8 mouse cellular contexts compared by ENCODE assay signal in the genomic region with DNA sequence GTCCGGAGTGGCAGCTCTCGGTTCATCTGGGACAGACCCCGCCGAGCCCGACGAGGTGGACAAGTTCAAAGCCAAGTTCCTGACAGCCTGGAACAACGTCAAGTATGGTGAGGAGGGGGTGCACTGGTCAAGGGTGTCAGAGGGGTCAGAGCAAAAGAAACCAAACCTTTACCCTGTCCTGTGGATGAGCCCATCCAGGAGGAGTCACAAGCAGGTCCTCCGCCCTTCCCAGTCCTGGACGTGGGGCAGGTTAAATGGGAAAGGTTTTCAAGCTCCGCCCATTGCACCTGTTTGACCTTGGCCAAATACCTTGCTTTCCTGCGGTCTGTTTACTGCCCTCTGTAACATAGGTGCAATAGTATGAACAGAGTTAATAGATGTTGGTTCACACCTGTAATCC. TPM values are rescaled to one million over a fixed set of nuclear protein-coding genes. Genes with fewer than 3 reads are reported as not detected.
DNase-seq lines count a peak whose midpoint lies in the region; ATAC-seq lines count a peak whose summit lies in the region.

No protein-coding gene starts in this region.

- H3K9me3 ChIP-seq in hindbrain, embryonic 16.5 days (ENCODE audit: control insufficient read depth, low read length), result no peaks in the 10 kb centered on the region
- H3K9me3 ChIP-seq in liver, embryonic 11.5 days (ENCODE audit: control insufficient read depth, low read length), result no peaks in the 10 kb centered on the region
- H3K9me3 ChIP-seq in stomach, embryonic 16.5 days (replicated peaks; ENCODE audit: control insufficient read depth, low read length), result no peaks in the 10 kb centered on the region

- peaks cover 20% of the 10 kb centered on the region for H3K4me1 ChIP-seq in hindbrain, embryonic 16.5 days (ENCODE audit: control insufficient read depth, insufficient read depth, low read depth, low read length)
- H3K4me1 ChIP-seq in liver, embryonic 11.5 days (replicated peaks; ENCODE audit: control insufficient read depth, insufficient read depth, low read length), result peaks cover 23% of the 10 kb centered on the region
- H3K4me1 ChIP-seq in stomach, embryonic 16.5 days (ENCODE audit: control insufficient read depth, insufficient read depth, low read length), result peaks cover 19% of the 10 kb centered on the region

- H3K9ac ChIP-seq in hindbrain, embryonic 16.5 days (ENCODE audit: low read depth, low read length), result peak overlapping the region; percentile 88
- peak overlapping the region; percentile 89 for H3K9ac ChIP-seq in liver, embryonic 11.5 days (ENCODE audit: low read depth, low read length)
- H3K9ac ChIP-seq in stomach, embryonic 16.5 days (ENCODE audit: low read length), result peak overlapping the region; percentile 89

- peak overlapping the region; percentile 80 for H3K4me3 ChIP-seq in hindbrain, embryonic 16.5 days (ENCODE audit: low read length)
- peak overlapping the region; percentile 85 for H3K4me3 ChIP-seq in liver, embryonic 11.5 days (ENCODE audit: low read depth, low read length)
- H3K4me3 ChIP-seq in stomach, embryonic 16.5 days (replicated peaks; ENCODE audit: low read length), result peak overlapping the region; percentile 77

- no peaks in the 10 kb centered on the region for H3K27me3 ChIP-seq in hindbrain, embryonic 16.5 days (replicated peaks; ENCODE audit: control insufficient read depth, insufficient read depth, low read length)
- H3K27me3 ChIP-seq in liver, embryonic 11.5 days (replicated peaks; ENCODE audit: control insufficient read depth, insufficient read depth, low read length), result no peaks in the 10 kb centered on the region
- no peaks in the 10 kb centered on the region for H3K27me3 ChIP-seq in stomach, embryonic 16.5 days (ENCODE audit: control insufficient read depth, insufficient read depth, low read length)

- no peak; the same call in 1 of the 2 replicates for ATAC-seq in hindbrain, embryonic 16.5 days
- ATAC-seq in liver, embryonic 11.5 days (replicated peaks; ENCODE audit: low FRiP score), result no peak
- peak; percentile 24; the same call in 1 of the 2 replicates for ATAC-seq in stomach, embryonic 16.5 days (ENCODE audit: insufficient read depth, low FRiP score)

- peak overlapping the region; percentile 92 for H3K4me2 ChIP-seq in hindbrain, embryonic 16.5 days (ENCODE audit: low read length)
- peak overlapping the region; percentile 88 for H3K4me2 ChIP-seq in liver, embryonic 11.5 days
- peak overlapping the region; percentile 57 for H3K4me2 ChIP-seq in stomach, embryonic 16.5 days (ENCODE audit: low read depth, low read length)

- peak; percentile 72 for DNase-seq in cerebellum, adult 11-12 months
- DNase-seq in cerebellum, postnatal 36 days, result no peak
- DNase-seq in ZHBTc4 (ENCODE audit: low read depth, low spot score), result peak; percentile 31
- DNase-seq in liver, embryonic 11.5 days (ENCODE audit: low spot score), result no peak
- DNase-seq in urinary bladder, postnatal 25 days (ENCODE audit: low spot score), result no peak
- DNase-seq in layer of hippocampus, adult 18-20 months (ENCODE audit: low spot score in 2 of 2), result no peak

- no peak overlapping the region for H3K27ac ChIP-seq in hindbrain, embryonic 16.5 days (ENCODE audit: low read depth, low read length)
- peak overlapping the region; percentile 97 for H3K27ac ChIP-seq in liver, embryonic 11.5 days (ENCODE audit: low read depth, low read length)
- H3K27ac ChIP-seq in stomach, embryonic 16.5 days (ENCODE audit: low read length), result peak overlapping the region; percentile 79

- 5% methylated on average over 11 of the region's 11 CpGs for WGBS in hindbrain, embryonic 16.5 days
- 5% methylated on average over 11 of the region's 11 CpGs for WGBS in liver, embryonic 11.5 days
- WGBS in stomach, embryonic 16.5 days, result 5% methylated on average over 11 of the region's 11 CpGs

- peaks cover 15% of the 10 kb centered on the region for H3K36me3 ChIP-seq in hindbrain, embryonic 16.5 days (ENCODE audit: control insufficient read depth, insufficient read depth, low read length)
- H3K36me3 ChIP-seq in liver, embryonic 11.5 days (ENCODE audit: control insufficient read depth, insufficient read depth, low read length), result peaks cover 25% of the 10 kb centered on the region
- peaks cover 12% of the 10 kb centered on the region for H3K36me3 ChIP-seq in stomach, embryonic 16.5 days (ENCODE audit: control insufficient read depth, insufficient read depth, low read length)

RNA-seq across cellular contexts. Expression of a gene that starts 0.5 kb away (rescaled TPM):
- 52.6 and 52.8 TPM in 2 replicates for polyA plus RNA-seq in hindbrain, embryonic 16.5 days (2015; fragmentation: Nextera tagmentation; extraction: Ambion mirVana)
- polyA plus RNA-seq in liver, embryonic 11.5 days (2014; fragmentation: Nextera tagmentation; extraction: Ambion mirVana), result 57.0 and 61.1 TPM in 2 replicates
- polyA plus RNA-seq in stomach, embryonic 16.5 days (2015; fragmentation: Nextera tagmentation; extraction: Ambion mirVana), result 53.3 and 55.7 TPM in 2 replicates
- 10 to 100 TPM; 43.6 to 50.9 TPM for total RNA-seq in layer of hippocampus, adult 18-20 months (2021)

RNA-seq across cellular contexts. Expression of a gene that starts 17.4 kb away (rescaled TPM):
- 5.5 and 5.7 TPM in 2 replicates for polyA plus RNA-seq in hindbrain, embryonic 16.5 days (2015; fragmentation: Nextera tagmentation; extraction: Ambion mirVana)
- polyA plus RNA-seq in liver, embryonic 11.5 days (2014; fragmentation: Nextera tagmentation; extraction: Ambion mirVana), result not detected in 2 replicates
- polyA plus RNA-seq in stomach, embryonic 16.5 days (2015; fragmentation: Nextera tagmentation; extraction: Ambion mirVana), result 1.8 and 2.0 TPM in 2 replicates
- total RNA-seq in layer of hippocampus, adult 18-20 months (2021), result 10 to 100 TPM; 13.5 to 14.5 TPM

RNA-seq across cellular contexts. Expression of a gene that starts 22.2 kb away (rescaled TPM):
- polyA plus RNA-seq in hindbrain, embryonic 16.5 days (2015; fragmentation: Nextera tagmentation; extraction: Ambion mirVana), result 14.5 and 16.8 TPM in 2 replicates
- polyA plus RNA-seq in liver, embryonic 11.5 days (2014; fragmentation: Nextera tagmentation; extraction: Ambion mirVana), result 19.3 and 24.2 TPM in 2 replicates
- 15.2 and 18.2 TPM in 2 replicates for polyA plus RNA-seq in stomach, embryonic 16.5 days (2015; fragmentation: Nextera tagmentation; extraction: Ambion mirVana)
- 10 to 100 TPM; 39.7 to 46.9 TPM for total RNA-seq in layer of hippocampus, adult 18-20 months (2021)

RNA-seq across cellular contexts. Expression of a gene that starts 25.6 kb away (rescaled TPM):
- polyA plus RNA-seq in hindbrain, embryonic 16.5 days (2015; fragmentation: Nextera tagmentation; extraction: Ambion mirVana), result 121 and 138 TPM in 2 replicates
- 48.0 and 48.2 TPM in 2 replicates for polyA plus RNA-seq in liver, embryonic 11.5 days (2014; fragmentation: Nextera tagmentation; extraction: Ambion mirVana)
- 47.4 and 51.5 TPM in 2 replicates for polyA plus RNA-seq in stomach, embryonic 16.5 days (2015; fragmentation: Nextera tagmentation; extraction: Ambion mirVana)
- total RNA-seq in layer of hippocampus, adult 18-20 months (2021), result 10 to 100 TPM; 53.7 to 56.7 TPM

RNA-seq across cellular contexts. Expression of a gene that starts 26.4 kb away (rescaled TPM):
- 71.5 and 72.0 TPM in 2 replicates for polyA plus RNA-seq in hindbrain, embryonic 16.5 days (2015; fragmentation: Nextera tagmentation; extraction: Ambion mirVana)
- polyA plus RNA-seq in liver, embryonic 11.5 days (2014; fragmentation: Nextera tagmentation; extraction: Ambion mirVana), result 43.8 and 45.1 TPM in 2 replicates
- 52.5 and 56.4 TPM in 2 replicates for polyA plus RNA-seq in stomach, embryonic 16.5 days (2015; fragmentation: Nextera tagmentation; extraction: Ambion mirVana)
- total RNA-seq in layer of hippocampus, adult 18-20 months (2021), result 10 to 100 TPM; 58.3 to 61.5 TPM

Comparison
In these comparisons a context has a peak if more than half of its experiments do, and no peak if none do; other contexts are left out.
1. DNase-seq: peak in cerebellum, adult 11-12 months (single experiment) and ZHBTc4 (single experiment); none in cerebellum, postnatal 36 days (0 of 2), liver, embryonic 11.5 days (single experiment), urinary bladder, postnatal 25 days (single experiment) and layer of hippocampus, adult 18-20 months (0 of 2).
2. Peak in every context shown above with its lines, with median percentiles within 50 percentile points of each other: H3K4me2 ChIP-seq, H3K4me3 ChIP-seq and H3K9ac ChIP-seq.